Mouse (Mus musculus) lung, adult 18-20 months (tissue): ENCODE measurements at regions not wholly inside any gene's neighbourhood (a gene's known extent, or its start where the extent isn't known, plus 50 kb on each side); places are given as distances from the start of the nearest gene placed in this dataset.

Source experiments
- DNase-seq, 2 experiments: peaks; one replicate each; pipeline ENCODE4 v3.0.0; 2022; ENCODE audit warnings: mixed read lengths in 2 of 2

DNA sequence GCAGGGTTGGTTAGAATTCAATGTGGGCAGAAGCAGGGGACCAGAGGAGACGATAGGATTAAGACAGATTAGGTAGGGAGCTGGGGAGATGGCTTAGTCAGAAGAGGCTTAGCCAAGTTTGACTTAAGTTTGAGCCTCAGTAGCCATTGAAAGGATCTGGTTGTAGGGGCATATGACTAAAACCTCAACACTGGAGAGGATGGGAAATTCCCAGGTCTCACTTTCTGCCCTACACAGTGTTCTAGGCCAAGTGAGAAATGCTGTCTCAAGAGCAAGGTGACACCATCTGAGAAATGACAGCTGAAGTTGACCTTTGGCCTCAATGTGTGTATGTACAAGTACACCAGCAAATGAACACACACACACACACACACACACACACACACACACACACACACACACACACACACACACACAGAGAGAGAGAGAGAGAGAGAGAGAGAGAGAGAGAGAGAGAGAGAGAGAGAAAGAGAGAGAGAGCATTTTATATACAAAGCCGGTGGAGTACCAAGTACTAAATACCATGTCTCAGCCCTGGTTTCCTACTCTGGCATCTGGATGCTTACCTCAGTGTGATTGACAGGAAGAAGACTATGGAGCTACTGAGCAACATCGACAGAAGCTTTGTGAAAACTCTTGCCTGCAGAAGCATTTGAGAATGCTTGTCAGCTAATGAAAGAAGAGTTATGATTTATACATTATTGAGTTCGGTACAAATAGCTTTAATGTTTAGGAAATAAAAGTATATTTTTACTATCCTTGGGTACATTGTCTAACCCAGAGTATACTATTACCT, 85.3 kb upstream of the 4933412E24Rik start:
- no peak for DNase-seq

DNA sequence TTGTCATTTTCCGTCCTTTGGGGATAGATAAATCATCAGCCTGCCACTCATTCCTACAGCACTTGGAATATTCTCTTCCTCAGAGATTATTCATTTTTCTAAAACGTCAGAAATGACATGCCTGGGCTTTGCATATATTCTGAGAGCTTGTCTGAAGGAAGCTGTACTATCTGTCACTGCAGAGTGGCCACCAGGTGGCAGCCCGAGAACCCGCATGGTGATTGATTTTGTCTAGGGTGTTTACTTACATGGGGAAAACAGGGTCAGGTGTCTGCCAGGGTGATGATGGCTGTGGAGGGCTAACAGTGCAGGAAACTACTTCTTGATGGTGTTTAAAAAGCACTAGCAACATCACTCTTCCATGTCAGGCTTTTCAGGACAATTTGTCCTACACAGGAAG, 80.7 kb upstream of the 4933412E24Rik start:
- peak; percentile 34 to 38 for DNase-seq

DNA sequence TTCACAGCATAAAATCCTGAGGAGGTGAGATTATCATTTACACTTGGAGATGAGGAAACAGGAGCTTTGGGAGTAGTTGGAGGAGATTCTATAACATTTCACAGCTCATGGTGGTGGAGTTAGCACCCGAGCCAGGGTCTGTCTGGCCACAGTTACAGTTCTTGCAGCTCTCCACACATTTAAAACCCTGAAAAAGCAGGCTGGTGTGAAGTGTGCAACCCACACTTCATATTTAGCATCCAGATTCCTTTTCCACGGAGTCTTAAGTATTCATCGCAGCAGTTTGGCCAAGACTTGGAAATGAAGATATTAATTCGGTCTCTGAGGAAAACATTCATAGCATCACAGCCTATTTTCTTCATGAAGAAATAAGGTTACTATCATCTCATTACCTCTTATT, 79.7 kb upstream of the 4933412E24Rik start:
- no peak for DNase-seq

DNA sequence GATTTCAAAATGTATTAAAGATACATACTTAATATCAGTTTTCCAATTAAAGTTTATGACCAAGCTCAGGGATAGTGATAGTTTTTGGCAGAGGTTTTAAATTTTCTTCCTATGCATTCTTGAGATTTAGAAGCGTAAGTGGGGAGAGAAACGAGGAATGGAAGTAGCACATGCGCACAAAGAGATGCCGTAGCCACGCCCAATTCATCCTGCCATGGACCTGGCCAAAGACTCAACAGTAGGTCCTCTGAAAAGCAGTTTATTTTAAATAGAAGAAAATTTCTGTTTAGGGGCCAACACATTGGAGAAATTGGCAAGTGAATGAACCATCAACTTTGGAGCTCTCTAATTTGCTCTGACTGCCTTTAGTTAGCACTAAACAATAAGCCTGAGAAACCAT, 73.5 kb upstream of the 4933412E24Rik start:
- DNase-seq = no peak

DNA sequence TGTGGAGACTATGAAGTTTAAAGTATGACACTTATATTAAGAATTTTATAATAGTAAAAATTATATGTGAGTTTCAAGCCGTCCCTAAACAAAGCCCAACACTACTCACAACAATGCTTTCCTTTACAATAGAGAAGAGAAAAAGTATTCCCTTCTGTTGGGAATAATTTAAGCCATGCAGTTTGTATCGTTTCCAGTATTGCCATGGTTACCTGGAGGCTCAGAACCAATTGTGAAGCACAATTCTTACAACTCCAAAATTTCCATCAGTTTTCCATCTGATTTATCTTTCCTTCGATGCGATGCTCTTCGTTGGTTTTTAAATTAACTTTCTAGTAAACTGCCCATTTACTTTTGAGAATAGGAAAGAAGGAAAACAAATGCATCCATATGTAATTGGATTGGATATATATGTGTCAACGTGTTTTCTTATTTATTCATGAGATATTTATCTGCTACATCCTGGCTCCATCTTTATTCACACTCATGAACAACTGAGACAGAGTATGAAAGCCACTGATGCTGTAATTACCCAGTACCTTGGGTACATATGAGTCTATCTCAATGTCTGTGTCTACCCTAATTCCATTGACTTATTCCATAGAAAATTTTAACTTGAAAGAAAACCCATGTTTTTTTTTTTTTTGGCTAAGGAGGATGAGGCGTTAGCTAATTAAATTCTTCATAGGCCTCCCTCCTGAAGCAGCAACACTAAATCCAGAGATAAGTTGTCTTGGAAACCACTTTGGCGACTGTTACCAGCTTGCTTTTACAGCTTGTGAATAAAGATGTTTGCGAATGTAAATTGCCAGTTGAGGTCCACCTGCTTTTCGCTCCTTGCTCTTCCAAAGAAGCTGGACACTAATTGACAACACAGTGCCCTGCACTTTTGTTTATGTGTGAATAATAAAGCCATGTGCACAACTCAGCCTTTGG, 72.8 kb upstream of the 4933412E24Rik start:
- DNase-seq = no peak
